Mouse (Mus musculus) T-helper 17 cell (primary cell): ENCODE data around the gene Cisd2.

Experiments
- in situ Hi-C, 2 experiments: fragments of 300-600 bp; cut with MboI, MseI; formaldehyde crosslinking; loops; 1 replicate in 1 of 2; 2 replicates in 1 of 2; pipeline ENCODE4 v1.15.1; 2025; ENCODE audit warnings: high pct_unique_total_duplicates in 2 of 2

Gene Cisd2

DNA sequence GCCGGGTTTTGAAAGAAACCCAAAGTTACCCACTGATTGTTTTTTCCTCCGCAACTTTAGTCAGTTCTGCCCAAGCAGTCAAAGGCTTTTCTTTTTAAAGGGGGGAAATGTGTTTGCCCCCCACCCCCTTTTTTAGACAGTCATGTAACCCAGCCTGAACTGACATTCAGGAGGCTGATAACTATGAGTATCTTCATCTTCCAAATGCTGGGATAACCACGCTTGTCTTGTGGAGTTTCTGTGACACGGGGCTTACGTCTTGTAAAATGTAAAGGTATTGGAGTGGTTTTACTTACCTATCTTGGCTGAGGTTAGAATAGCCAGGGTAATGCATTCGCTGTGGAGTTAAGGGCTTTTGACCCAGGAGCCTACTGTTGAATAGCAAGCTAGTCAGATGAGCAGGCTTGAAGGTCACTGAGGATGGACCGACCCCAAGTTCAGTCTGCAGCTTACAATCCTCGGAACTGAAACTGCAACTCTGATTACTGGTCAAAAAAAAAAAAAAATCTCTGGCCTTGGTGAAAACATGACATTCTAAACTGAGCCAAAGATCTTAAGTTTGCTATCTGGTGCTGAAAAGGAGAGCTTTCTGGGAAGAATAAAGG lies at the start of gene Cisd2:
Cisd2 (minus strand) TSS at position 318 of the 605 bp plus-strand sequence.
- in situ Hi-C loops = no loop called here

DNA sequence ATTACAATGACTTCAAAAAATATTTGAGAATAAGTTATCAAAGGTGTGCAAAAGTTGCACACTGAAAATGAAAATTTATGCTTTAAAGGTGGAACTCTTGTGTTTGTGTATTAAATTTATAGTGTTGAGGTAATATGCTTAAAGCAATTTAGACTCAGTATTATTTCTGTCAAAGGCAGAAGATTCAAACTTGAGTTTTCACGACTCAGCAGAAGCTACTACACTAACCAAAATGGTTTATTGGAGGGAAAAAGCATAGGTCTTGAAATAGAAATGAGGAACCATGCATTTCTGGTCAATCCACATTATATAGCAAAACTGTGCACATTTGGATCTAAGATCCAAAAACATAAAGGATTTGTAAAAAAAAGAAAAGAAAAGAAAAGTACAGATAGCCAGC lies 47.1 kb upstream of the Cisd2 start:
- in situ Hi-C loops = no loop called here

DNA sequence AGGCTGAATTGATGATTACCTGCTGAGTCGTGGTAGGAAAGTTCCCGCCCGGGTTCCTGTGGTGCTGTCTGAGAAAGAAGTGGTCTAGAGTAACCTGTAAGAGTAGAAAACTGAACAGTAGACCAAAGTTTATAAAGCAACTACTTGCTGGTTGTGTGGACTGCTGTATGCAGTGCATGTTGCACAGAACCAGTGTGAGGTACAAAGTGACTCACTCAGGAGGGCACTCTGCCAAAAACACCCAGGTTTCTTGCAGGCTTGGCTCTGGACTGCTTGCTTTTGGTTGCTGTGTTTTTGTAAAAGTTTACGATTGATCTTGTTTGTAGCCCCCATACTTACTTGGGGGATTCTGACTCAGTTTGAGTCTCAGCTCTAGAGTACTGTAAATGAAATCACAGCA lies 46.2 kb upstream of the Cisd2 start:
- in situ Hi-C loops = no loop called here

DNA sequence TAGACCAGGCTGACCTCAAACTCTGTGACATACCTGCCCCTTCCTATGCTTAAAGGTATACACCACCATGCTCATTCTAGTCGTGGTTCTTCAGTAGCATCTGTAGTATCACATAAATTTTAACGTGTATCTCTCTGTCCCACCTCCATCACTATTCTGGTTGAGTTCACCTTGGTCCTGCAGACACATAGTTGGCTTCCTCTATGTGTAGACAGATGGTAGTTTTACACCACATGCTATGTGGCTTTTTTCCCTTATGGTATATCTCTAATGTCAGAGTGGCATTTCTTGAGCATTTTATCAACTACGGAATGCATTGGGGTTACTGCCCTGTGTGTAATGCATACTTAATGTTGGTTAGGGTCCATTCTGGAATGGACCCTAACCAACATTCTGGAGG lies 45.4 kb upstream of the Cisd2 start:
- in situ Hi-C loops = no loop called here

DNA sequence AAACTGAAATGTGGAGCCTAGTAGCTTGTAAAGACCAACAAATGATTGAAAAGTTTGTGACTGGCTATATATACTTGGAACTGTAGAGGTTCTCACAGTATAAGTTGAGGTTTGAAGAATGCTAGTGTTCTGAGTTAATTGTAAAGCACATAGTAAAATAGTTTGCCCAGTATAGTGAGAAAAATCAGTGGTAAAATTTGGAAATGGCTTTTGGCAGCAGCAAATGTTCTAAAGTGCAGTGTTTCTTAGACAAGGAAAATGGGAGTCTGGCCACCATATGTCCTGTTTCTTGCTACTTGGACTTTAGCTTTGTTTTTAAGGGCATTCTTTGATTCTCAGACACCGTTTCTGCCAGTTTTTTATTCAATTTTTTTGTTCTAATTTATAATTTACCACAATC lies 44.7 kb upstream of the Cisd2 start:
- in situ Hi-C loops = no loop called here

DNA sequence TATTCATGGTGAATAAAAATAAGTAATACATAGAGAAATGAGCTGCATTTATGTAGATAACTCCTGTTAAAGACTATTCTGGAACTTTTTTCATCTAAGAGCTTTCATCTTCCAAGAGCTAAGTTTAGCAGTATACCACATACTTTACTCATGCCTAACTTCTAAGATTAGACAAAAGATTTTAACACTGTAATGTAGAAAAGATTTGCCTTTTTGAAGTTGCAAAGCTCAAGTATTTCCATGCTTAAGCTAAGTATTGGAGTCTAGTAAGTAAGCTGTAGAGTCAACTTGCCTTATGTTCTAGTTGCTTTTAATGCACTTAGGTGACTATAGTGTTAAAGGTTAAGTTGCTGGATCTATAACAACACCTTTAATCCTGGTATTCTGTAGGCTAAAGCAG lies 35.3 kb upstream of the Cisd2 start:
- in situ Hi-C loops = no loop called here

DNA sequence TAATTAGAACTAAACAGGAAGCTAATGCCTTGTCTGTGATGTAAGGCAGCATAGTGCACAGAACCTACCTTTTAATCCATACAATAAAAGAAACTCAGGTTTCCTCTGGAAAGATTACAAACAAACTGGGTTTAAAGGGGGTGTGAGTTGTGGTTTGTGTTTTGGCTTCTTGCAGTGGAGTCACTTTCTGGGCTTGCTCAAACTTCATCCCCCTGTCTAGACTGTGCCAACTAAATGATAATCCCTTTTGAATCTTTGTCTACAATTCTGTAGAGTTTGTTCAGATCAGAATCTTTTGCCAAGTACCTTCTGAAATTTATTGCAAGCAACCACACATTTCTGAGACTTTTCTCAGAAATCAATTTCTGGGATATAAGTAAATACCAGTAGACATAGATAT lies 21.2 kb upstream of the Cisd2 start:
- in situ Hi-C loops = no loop called here

DNA sequence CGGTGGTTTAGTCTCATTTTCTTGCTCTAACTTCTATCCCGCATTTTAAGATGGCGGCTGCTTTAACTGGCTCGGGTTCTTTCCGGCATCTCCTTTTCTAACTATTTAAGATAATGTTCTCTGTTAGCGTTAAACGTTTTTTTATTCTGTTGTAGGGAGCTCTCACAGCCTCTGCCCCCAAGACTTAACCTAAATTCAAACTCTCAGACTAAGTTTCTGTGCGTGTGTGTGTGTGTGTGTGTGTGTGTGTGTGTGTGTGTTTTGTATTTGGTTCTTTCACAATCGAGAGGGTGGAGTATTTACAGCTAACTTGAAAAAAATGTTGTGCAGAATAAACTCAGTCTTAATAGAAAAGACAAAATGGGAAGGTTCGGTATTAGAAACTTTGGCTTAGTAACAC lies 16.9 kb upstream of the Cisd2 start:
- in situ Hi-C loops = no loop called here

DNA sequence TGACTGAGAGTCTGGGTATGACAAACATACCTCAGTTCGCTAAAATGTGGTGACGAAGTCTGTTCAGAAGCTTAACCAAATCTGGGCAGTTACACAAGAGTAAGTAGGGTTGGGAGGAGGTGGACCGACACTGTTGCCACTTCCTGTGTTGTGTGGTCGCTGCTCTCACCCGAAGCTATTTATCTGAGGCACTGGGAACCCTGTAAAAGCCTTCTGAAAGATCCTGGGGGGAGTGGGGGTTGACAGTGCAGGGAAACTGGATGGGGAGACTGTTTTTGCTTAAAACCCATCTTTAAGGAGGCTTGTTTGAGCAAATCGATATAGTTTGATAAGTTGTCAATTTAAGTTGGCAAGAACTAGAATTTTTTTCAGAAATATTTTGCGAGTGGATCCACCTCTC lies 16.5 kb upstream of the Cisd2 start:
- in situ Hi-C loops = no loop called here

DNA sequence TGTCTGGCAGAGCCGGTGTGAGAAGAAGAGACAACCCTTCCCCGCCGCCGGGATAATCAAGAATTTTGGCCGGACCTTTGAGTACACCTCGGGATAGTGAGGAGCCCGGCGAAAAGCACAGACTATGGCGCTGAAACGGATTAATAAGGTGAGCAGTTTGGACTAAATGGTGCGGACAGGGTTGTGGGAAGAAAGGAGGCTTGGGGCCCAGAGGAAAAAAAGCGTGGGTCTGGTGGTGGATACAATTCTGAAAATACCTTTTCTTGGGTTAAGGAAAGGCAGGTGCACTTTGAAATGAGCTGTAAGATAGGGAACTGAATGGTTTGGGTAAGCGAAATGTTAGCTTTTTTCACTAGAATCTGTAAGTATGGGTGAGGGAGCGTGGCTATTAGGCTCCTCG lies 15.9 kb upstream of the Cisd2 start:
- in situ Hi-C loops = no loop called here

DNA sequence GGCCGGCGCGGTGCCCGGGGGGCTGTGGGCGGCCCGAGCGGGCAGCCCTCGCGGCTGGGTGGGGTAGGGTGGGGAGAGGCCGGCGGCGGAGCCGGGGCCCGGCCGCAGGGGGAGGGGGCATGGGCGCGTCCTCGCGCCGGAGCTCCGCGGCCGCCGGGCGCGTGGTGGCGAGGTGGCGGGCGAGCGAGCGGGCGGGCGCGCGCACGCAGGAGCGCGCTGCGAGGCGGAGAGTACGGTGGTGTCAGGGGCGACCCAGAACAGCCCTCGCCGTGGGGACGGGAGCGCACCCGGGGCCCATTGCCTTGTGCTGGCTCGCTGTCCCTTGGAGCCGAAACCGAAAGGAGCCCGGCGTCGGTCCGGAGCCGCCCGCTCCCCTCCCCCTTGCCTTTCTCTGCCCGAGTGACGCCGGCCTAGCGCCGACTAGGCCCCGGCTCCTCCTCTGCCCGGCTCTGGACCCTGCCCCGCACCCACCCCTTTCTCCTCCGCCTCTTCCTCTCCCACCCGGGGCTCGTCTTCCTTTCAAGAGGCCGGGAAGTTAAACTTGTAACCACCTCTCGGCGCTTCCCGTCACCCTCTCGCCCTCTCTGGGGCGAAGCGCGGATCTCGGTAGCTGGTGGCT lies 15.3 kb upstream of the Cisd2 start:
- in situ Hi-C loops = no loop called here

DNA sequence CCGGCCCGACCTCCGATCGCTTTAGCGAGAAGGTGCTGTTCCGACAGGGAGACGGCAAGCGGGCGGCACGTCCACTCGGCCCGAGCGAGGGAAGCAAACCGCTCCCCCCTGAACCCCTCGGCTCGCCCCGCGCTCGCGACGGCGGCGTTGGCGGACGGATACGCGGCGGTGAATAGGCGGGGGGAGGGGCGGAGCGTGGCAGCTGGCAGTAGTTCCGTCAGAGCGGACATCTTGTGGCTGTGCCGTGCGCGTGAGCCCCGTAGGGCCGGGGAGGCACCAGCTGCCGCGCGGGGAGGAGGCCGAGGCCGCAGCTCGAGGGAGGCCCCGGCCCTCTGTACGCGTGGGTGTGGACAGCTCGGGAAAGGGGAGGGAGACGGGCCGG lies 14.8 kb upstream of the Cisd2 start:
- in situ Hi-C loops = no loop called here

DNA sequence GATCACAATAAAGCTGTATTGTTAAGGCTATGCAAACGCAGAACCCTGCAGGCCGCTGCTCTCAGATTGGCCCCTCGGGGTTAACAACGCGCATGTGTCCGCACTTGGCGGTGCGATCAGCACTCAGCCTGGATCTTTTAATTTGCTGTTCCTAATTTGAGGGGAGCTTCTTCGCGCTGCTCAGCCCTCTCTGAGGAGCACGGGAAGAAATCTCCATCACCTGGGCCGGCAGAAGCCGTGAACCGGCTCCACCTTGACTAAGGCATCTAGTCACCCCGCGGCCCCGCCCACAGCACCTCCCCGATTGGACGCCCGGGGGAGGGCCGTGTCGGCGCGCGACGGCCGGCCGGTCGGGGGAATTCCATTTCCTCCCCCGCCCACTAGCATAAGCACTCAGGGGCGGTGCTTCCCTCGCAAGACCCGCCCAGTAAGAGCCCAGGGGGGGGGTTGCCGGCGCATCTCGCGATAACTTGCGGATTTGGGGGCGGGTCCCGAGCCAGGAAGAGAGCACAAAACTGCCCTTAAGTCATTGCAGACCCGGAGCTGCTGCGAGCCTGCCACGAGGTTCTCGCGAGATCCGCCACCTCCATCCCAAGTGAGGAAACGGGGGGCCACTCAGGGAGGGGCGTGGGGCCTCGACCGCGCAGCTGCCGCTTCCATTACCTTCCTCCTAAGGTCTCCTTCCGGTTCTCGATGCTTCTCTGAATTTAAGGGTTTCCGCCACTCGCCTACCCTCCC lies 14.2 kb upstream of the Cisd2 start, which contains the start of gene Ube2d3:
Ube2d3 (plus strand) TSS at position 392 of the 738 bp plus-strand sequence.
- in situ Hi-C loops = no loop called here

DNA sequence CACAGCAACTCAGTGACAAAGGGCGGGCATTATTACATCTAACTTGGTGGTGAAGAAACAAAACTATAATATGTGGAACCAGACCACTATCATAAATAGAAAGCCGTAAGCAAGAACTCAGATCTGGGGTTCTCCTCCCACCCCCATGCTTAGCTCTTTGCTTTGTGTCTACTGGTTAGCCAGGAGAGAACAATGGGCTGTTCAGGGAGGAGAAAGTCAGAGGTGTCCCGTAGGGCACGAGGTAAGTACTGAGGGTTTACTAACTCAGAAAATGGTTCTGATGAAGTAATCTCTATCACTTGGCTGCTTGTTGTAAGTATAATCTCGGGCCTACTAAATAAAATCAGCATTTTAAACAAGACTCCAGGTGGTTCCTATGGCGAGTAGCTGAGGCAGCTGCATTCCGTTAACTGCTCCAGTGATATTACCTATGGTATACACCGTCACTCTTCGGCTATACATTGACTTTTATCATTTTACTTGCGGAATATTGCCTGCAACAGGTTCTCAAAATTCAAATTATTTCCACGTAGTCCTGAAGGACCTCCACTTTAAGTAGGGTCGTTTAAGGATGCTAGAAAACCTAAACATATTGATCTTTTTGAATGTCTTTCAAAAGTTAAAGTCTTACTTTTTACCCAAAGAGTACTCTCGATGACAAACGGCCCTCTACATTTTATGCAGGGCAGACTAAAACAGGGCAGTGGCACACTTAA lies 13.3 kb upstream of the Cisd2 start:
- in situ Hi-C loops = no loop called here

DNA sequence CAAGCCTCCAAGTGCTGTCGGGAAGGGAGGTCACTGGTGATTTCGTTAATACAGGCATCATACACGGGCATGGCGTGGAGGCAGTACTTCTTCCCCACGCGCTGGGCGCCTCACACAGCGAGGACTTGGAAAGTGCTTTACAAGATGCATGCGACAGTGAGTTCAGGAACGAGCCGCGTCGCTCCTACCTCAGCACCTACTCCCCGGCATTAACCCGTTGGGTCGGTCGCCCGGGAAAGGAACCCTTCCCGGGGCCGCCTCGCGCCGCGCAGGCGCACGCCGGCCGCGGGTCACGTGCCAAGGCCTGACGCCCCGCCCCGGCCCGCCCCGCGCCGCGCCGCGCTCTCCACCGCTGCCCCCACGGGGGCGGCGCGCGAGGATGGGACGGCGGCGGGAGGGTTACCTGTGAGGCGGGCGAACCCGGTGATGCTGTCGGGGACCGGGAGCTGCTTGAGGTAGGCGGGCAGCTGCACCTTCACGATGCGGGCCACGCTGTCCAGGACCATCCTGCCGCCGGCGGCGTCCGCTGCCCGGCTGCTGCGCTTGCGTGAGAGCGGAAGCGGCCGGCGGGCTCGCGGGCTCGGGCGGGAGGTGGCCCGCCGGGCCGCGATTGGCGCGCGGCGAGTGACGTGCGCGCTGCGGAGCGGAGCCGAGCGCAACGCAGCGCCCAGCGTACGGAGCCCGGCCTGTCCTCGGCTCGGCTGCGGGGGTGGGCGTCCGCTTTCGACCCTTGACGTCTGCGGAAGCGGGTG lies 693 bp downstream of the Cisd2 start:
- in situ Hi-C loops = no loop called here

DNA sequence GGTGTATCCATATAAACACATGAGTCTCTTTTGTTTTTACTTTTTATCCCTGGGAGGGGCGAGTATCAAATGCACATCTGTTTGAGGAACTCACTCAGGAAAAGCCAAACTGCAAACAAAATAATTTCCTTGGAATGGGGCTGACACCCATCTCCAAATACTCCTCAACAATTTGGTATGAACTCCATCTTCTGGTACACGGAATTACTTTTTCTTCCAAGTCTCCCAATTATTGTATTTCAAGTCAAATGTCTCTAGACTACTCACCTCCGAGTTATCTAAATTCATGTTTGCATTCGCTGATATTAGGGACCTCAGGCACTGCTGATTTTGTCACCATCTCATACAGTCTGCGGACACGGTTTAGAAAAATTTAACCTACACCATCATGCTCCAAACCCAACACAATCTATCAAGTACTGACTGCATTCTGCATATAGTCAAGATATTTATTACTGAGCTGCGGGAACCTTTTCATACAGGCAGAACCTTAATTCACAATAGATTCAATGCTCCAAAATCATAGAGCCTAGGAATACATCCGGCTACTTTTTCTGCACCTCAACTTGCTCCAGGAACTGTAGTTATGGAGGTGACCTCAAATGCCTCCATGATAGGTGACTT lies 1.4 kb downstream of the Cisd2 start:
- in situ Hi-C loops = no loop called here

DNA sequence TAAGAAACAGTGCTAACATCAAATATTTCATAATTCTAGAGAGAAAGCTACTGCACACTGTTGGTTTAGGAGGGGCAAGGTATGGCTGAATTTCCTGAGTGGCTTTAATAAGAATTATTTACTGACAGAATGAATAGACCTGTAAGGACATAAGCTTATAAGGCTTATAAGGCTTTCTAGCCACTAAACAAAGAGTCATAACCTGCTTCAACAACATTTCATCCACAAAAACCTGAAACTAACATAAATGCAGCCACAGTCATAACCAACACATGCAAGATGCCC lies 2.5 kb downstream of the Cisd2 start:
- in situ Hi-C loops = no loop called here

DNA sequence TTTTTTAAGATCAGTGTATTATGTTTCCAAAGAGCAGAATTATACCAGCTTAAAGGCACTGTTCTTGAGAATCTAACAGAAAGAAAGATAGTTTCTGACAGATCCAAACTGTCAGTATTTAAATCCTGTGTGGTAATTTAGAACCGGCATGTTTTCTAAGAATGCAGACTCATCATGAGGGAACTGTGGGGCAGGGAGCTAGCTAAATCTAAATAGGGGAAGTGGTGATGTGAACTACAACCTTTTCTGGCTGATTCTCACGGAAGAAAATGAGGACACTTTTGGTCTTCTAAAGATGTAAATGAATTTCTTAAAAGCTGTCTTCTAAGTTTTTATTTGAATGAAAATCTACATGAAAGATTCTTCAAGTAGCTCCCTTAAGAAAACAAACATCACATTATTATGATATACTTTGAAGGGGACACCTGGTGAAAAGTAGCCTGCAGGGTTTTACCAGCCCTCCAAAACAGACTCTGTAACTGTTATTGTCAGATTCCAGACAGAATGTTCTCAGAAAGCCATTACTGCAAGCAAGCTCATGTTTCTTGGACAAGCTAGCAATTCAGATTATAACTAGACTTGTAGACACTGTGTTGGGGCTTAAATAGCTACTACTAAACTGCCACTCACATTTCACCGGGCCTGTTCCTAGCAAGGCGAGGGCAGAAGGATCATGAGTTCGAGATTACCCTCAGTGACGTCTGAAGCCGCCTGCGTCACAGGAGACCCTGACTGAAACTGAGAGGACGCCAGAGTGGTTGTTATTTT lies 3.0 kb downstream of the Cisd2 start:
- in situ Hi-C loops = no loop called here

DNA sequence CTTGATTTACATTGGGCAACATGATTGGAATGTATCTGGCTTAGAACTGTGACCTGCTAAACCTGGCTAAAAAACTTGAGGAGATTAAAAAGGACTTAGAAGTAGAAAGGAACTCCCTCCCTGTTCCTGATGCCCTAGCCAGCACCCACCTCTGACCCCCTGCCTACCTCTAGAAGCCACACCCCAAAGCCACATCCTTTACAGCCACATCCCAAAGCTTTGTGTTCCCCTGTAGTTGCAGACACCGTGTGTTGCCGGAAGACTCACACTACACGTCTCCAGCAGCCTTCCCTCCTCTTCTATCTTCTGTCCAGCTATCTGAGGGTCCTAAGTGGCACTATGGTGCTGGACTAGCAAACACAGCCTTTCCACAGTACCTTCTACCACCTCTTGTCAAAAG lies 5.9 kb downstream of the Cisd2 start:
- in situ Hi-C loops = no loop called here

DNA sequence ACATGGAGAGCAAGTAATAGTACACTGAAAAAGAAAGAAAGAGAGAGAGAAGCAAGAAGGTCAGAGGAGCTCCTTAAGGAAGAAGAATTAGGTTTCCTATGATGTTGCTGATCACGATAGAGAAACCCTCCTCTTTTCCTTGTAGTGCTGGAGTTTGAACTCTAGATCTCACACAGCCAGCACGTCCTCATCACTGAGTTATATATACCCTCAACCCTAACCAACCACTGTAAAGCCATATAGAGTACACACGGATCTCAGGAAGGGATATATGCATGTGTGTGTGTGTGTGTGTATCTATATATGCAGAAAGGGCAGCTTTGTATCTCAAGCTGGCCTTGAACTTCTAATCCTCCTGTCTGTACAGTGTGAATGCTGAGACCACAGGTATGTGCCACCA lies 6.5 kb downstream of the Cisd2 start:
- in situ Hi-C loops = no loop called here

DNA sequence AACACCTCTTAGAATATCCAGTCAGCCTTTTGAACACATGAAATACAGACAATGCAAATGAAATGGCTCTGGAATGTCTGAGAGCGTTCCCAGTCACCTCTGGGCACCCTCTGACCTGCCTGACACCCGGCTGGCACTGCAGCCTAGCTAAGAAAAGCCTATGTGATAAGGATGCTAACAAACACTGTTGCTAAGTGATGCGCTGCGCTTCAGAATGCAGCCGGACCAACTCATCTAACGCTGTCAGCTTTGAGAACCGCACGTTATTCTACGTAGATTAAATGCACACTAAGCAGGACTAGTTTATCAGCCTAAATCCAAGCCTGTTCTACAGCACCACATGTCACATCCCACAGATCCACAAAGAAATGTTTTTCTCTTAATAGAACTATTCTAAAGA lies 11.9 kb downstream of the Cisd2 start:
- in situ Hi-C loops = no loop called here
